In the genomic region with DNA sequence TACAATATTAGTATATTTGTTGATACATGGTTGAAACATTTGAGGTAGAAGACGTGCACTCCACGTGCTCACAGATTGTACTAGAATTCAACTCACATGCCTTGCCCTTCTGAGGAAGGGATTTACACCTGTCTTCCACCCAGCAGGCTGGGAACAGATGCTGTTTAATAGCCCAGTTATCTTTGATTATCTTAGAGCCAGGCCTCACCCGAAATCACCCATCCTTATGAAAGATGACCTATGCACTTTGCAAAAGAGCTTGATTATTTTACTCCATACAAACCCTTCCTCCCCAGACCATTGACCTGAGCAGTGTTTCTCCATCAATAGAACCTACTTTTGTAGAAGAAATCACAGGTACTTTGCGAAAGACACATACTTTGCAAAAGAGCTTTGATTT, we compare ENCODE assay signal across 23 mouse cellular contexts.
"Had no signal": no experiment of that assay in that cellular context is flagged by ENCODE, and none has a peak within 500 bp of the region (broad histone marks: within the 10 kb centered on the region; RNA-seq: fewer than 3 reads in every experiment).

No protein-coding gene starts in this region.

- H3K4me3 ChIP-seq: heart, adult 2 months; heart, embryonic 13.5 days; heart, embryonic 15.5 days; hindbrain, embryonic 13.5 days; hindbrain, embryonic 15.5 days; layer of hippocampus, adult 2 months; left cerebral cortex, adult 2 months; limb, embryonic 10.5 days; limb, embryonic 12.5 days; liver, embryonic 13.5 days had no signal

- H3K4me1 ChIP-seq: heart, embryonic 15.5 days; hindbrain, embryonic 13.5 days; hindbrain, embryonic 15.5 days; liver, embryonic 13.5 days had no signal

- H3K9me3 ChIP-seq: hindbrain, embryonic 15.5 days had no signal

- H3K27ac ChIP-seq: heart, adult 2 months; heart, embryonic 13.5 days; heart, embryonic 15.5 days; hindbrain, embryonic 13.5 days; hindbrain, embryonic 15.5 days; hindbrain, postnatal 0 days; layer of hippocampus, adult 2 months; left cerebral cortex, adult 2 months; limb, embryonic 10.5 days; limb, embryonic 12.5 days; liver, embryonic 13.5 days had no signal

- H3K36me3 ChIP-seq: heart, embryonic 13.5 days; heart, embryonic 15.5 days; hindbrain, embryonic 13.5 days; hindbrain, embryonic 15.5 days; limb, embryonic 10.5 days; limb, embryonic 12.5 days; liver, embryonic 13.5 days had no signal

- ATAC-seq: hindbrain, postnatal 0 days had no signal

- DNase-seq: gastrocnemius, postnatal 14 days; gastrocnemius, postnatal 36 days; heart, adult 11 months; heart, adult 2 months; heart, postnatal 14 days; heart, postnatal 36 days; kidney, adult 18-20 months; kidney, adult 8-10 months; kidney, postnatal 10 days; kidney, postnatal 25 days; kidney, postnatal 4 days; liver, embryonic 13.5 days had no signal

- H3K27me3 ChIP-seq: heart, embryonic 13.5 days; heart, embryonic 15.5 days; hindbrain, embryonic 13.5 days; hindbrain, embryonic 15.5 days; limb, embryonic 12.5 days; liver, embryonic 13.5 days had no signal

- H3K4me2 ChIP-seq: heart, embryonic 11.5 days; heart, embryonic 13.5 days; heart, embryonic 15.5 days; hindbrain, embryonic 13.5 days; hindbrain, embryonic 15.5 days; limb, embryonic 12.5 days; liver, embryonic 11.5 days; liver, embryonic 13.5 days had no signal

- H3K9ac ChIP-seq: heart, embryonic 13.5 days; heart, embryonic 15.5 days; hindbrain, embryonic 13.5 days; hindbrain, embryonic 15.5 days; limb, embryonic 12.5 days; liver, embryonic 13.5 days had no signal
